Mouse (Mus musculus) olfactory bulb, adult 2 months (tissue): ENCODE data around the gene Glis3.

Experiments used
- CTCF ChIP-seq: fragments of 200-500 bp; IDR thresholded peaks from 2 replicates; pipeline ENCODE4 v1.5.1; 2012; ENCODE audit warnings: low read depth, mild to moderate bottlenecking, low read length, moderate library complexity; ENCODE audit not compliant: insufficient read depth
- POLR2A ChIP-seq: fragments of 200-500 bp; IDR thresholded peaks from 2 replicates; pipeline ENCODE4 v1.6.1; 2012; ENCODE audit warnings: mild to moderate bottlenecking, low read depth, low read length, moderate library complexity; ENCODE audit not compliant: insufficient read depth

GRCm38 (mm10) chr19:28424180-28424579 is 255.7 kb downstream of the Glis3 start:
- TF ChIP-seq POLR2A (no peak), CTCF (no peak)
